Mouse (Mus musculus): ENCODE results near the gene Gal3st2c. TPM values are rescaled to one million over a fixed set of nuclear protein-coding genes. Genes with fewer than 3 reads are reported as not detected.
"Not testable (repeated sequence)": the region's sequence is repeated elsewhere in the genome, so short reads cannot be mapped to it uniquely, and the experiment has no call there.

Gene Gal3st2c
- not detected in 2 replicates for polyA plus RNA-seq (2014; fragmentation: Nextera tagmentation; extraction: Ambion mirVana)

- DNase-seq (ENCODE audit: low spot score); H3K9me3 ChIP-seq (ENCODE audit: control insufficient read depth, low read length); H3K4me3 ChIP-seq (ENCODE audit: low read depth, low read length); H3K4me1 ChIP-seq (replicated peaks; ENCODE audit: control insufficient read depth, insufficient read depth, low read length); ATAC-seq (replicated peaks; ENCODE audit: low FRiP score); H3K4me2 ChIP-seq; H3K27me3 ChIP-seq (replicated peaks; ENCODE audit: control insufficient read depth, insufficient read depth, low read length); H3K36me3 ChIP-seq (ENCODE audit: control insufficient read depth, insufficient read depth, low read length); H3K27ac ChIP-seq (ENCODE audit: low read depth, low read length); H3K9ac ChIP-seq (ENCODE audit: low read depth, low read length): not testable (repeated sequence)
- WGBS: 82% methylated on average over 7 of the region's 8 CpGs
These were observed at the start of gene Gal3st2c for GRCm38 (mm10) chr1:93990209-93990608. TSS of gene Gal3st2c (plus strand) at chr1:93990509.

GRCm38 (mm10) chr1:93949087-93949486, 41.2 kb upstream of the Gal3st2c start:
- not testable (repeated sequence) for H3K27me3 ChIP-seq (replicated peaks; ENCODE audit: control insufficient read depth, insufficient read depth, low read length); H3K9me3 ChIP-seq (ENCODE audit: control insufficient read depth, low read length); H3K36me3 ChIP-seq (ENCODE audit: control insufficient read depth, insufficient read depth, low read length); DNase-seq (ENCODE audit: low spot score); H3K4me1 ChIP-seq (replicated peaks; ENCODE audit: control insufficient read depth, insufficient read depth, low read length); H3K4me2 ChIP-seq; H3K27ac ChIP-seq (ENCODE audit: low read depth, low read length); H3K9ac ChIP-seq (ENCODE audit: low read depth, low read length); H3K4me3 ChIP-seq (ENCODE audit: low read depth, low read length); ATAC-seq (replicated peaks; ENCODE audit: low FRiP score)
- WGBS: no CpG with 5 or more reads among the region's 11 CpGs

GRCm38 (mm10) chr1:93966489-93966888, 23.8 kb upstream of the Gal3st2c start:
- not testable (repeated sequence) for H3K9me3 ChIP-seq (ENCODE audit: control insufficient read depth, low read length); H3K4me3 ChIP-seq (ENCODE audit: low read depth, low read length); ATAC-seq (replicated peaks; ENCODE audit: low FRiP score); H3K4me1 ChIP-seq (replicated peaks; ENCODE audit: control insufficient read depth, insufficient read depth, low read length); H3K4me2 ChIP-seq; H3K36me3 ChIP-seq (ENCODE audit: control insufficient read depth, insufficient read depth, low read length); DNase-seq (ENCODE audit: low spot score); H3K9ac ChIP-seq (ENCODE audit: low read depth, low read length); H3K27ac ChIP-seq (ENCODE audit: low read depth, low read length); H3K27me3 ChIP-seq (replicated peaks; ENCODE audit: control insufficient read depth, insufficient read depth, low read length)
- WGBS: no CpG with 5 or more reads among the region's 1 CpGs

GRCm38 (mm10) chr1:93970380-93970779, 19.9 kb upstream of the Gal3st2c start:
- not testable (repeated sequence) for H3K4me2 ChIP-seq; H3K27ac ChIP-seq (ENCODE audit: low read depth, low read length); H3K4me3 ChIP-seq (ENCODE audit: low read depth, low read length); H3K4me1 ChIP-seq (replicated peaks; ENCODE audit: control insufficient read depth, insufficient read depth, low read length); H3K9me3 ChIP-seq (ENCODE audit: control insufficient read depth, low read length); H3K36me3 ChIP-seq (ENCODE audit: control insufficient read depth, insufficient read depth, low read length); DNase-seq (ENCODE audit: low spot score); H3K27me3 ChIP-seq (replicated peaks; ENCODE audit: control insufficient read depth, insufficient read depth, low read length); ATAC-seq (replicated peaks; ENCODE audit: low FRiP score); H3K9ac ChIP-seq (ENCODE audit: low read depth, low read length)
- WGBS: 25% methylated on average over 2 of the region's 5 CpGs

GRCm38 (mm10) chr1:93970797-93971196, 19.5 kb upstream of the Gal3st2c start:
- H3K36me3 ChIP-seq (ENCODE audit: control insufficient read depth, insufficient read depth, low read length); H3K4me1 ChIP-seq (replicated peaks; ENCODE audit: control insufficient read depth, insufficient read depth, low read length); H3K27ac ChIP-seq (ENCODE audit: low read depth, low read length); H3K4me2 ChIP-seq; ATAC-seq (replicated peaks; ENCODE audit: low FRiP score); DNase-seq (ENCODE audit: low spot score); H3K4me3 ChIP-seq (ENCODE audit: low read depth, low read length); H3K9ac ChIP-seq (ENCODE audit: low read depth, low read length); H3K27me3 ChIP-seq (replicated peaks; ENCODE audit: control insufficient read depth, insufficient read depth, low read length); H3K9me3 ChIP-seq (ENCODE audit: control insufficient read depth, low read length): not testable (repeated sequence)
- WGBS: no CpG with 5 or more reads among the region's 4 CpGs

GRCm38 (mm10) chr1:93975764-93976163, 14.5 kb upstream of the Gal3st2c start:
- H3K9ac ChIP-seq (ENCODE audit: low read depth, low read length); H3K36me3 ChIP-seq (ENCODE audit: control insufficient read depth, insufficient read depth, low read length); H3K4me3 ChIP-seq (ENCODE audit: low read depth, low read length); H3K4me2 ChIP-seq; DNase-seq (ENCODE audit: low spot score); H3K27me3 ChIP-seq (replicated peaks; ENCODE audit: control insufficient read depth, insufficient read depth, low read length); H3K9me3 ChIP-seq (ENCODE audit: control insufficient read depth, low read length); H3K27ac ChIP-seq (ENCODE audit: low read depth, low read length); ATAC-seq (replicated peaks; ENCODE audit: low FRiP score); H3K4me1 ChIP-seq (replicated peaks; ENCODE audit: control insufficient read depth, insufficient read depth, low read length): not testable (repeated sequence)
- WGBS: 57% methylated on average over 1 of the region's 4 CpGs

- not testable (repeated sequence) for ATAC-seq (replicated peaks; ENCODE audit: low FRiP score); DNase-seq (ENCODE audit: low spot score); H3K27me3 ChIP-seq (replicated peaks; ENCODE audit: control insufficient read depth, insufficient read depth, low read length); H3K4me2 ChIP-seq; H3K36me3 ChIP-seq (ENCODE audit: control insufficient read depth, insufficient read depth, low read length); H3K27ac ChIP-seq (ENCODE audit: low read depth, low read length); H3K9ac ChIP-seq (ENCODE audit: low read depth, low read length); H3K4me1 ChIP-seq (replicated peaks; ENCODE audit: control insufficient read depth, insufficient read depth, low read length); H3K4me3 ChIP-seq (ENCODE audit: low read depth, low read length); H3K9me3 ChIP-seq (ENCODE audit: control insufficient read depth, low read length)
- no CpG with 5 or more reads among the region's 7 CpGs for WGBS
These were observed 12.0 kb upstream of the Gal3st2c start for GRCm38 (mm10) chr1:93978287-93978686.

- ATAC-seq (replicated peaks; ENCODE audit: low FRiP score); H3K4me2 ChIP-seq: not testable (repeated sequence)
- no CpG with 5 or more reads among the region's 2 CpGs for WGBS
These were observed 9.4 kb upstream of the Gal3st2c start for GRCm38 (mm10) chr1:93980932-93981331.

GRCm38 (mm10) chr1:93986167-93986566, 4.1 kb upstream of the Gal3st2c start:
- 58% methylated on average over 3 of the region's 3 CpGs for WGBS
- Histone ChIP-seq H3K36me3 (ENCODE audit: control insufficient read depth, insufficient read depth, low read length) (no peaks in the 10 kb centered on the region), H3K27me3 (replicated peaks; ENCODE audit: control insufficient read depth, insufficient read depth, low read length) (no peaks in the 10 kb centered on the region), H3K9ac (ENCODE audit: low read depth, low read length) (no peak overlapping the region), H3K9me3 (ENCODE audit: control insufficient read depth, low read length) (no peaks in the 10 kb centered on the region), H3K4me1 (replicated peaks; ENCODE audit: control insufficient read depth, insufficient read depth, low read length) (no peaks in the 10 kb centered on the region), H3K4me2 (no peak overlapping the region), H3K27ac (ENCODE audit: low read depth, low read length) (no peak overlapping the region), H3K4me3 (ENCODE audit: low read depth, low read length) (no peak overlapping the region)
- ATAC-seq (replicated peaks; ENCODE audit: low FRiP score) (no peak), DNase-seq (ENCODE audit: low spot score) (no peak)

More at GRCm38 (mm10) chr1:93980932-93981331, 9.4 kb upstream of the Gal3st2c start:
- H3K9ac ChIP-seq (ENCODE audit: low read depth, low read length); H3K36me3 ChIP-seq (ENCODE audit: control insufficient read depth, insufficient read depth, low read length); H3K27me3 ChIP-seq (replicated peaks; ENCODE audit: control insufficient read depth, insufficient read depth, low read length); H3K4me1 ChIP-seq (replicated peaks; ENCODE audit: control insufficient read depth, insufficient read depth, low read length); DNase-seq (ENCODE audit: low spot score); H3K4me3 ChIP-seq (ENCODE audit: low read depth, low read length); H3K27ac ChIP-seq (ENCODE audit: low read depth, low read length); H3K9me3 ChIP-seq (ENCODE audit: control insufficient read depth, low read length): not testable (repeated sequence)

All from liver, embryonic 11.5 days (tissue).